Mouse (Mus musculus): Measurements from ENCODE around the gene Syt14. TPM values are rescaled to one million over a fixed set of nuclear protein-coding genes. Genes with fewer than 3 reads are reported as not detected.

Syt14 gene
- 4.2 and 4.3 TPM in 2 replicates for polyA plus RNA-seq (2016; fragmentation: Nextera tagmentation; extraction: Ambion mirVana)

DNA sequence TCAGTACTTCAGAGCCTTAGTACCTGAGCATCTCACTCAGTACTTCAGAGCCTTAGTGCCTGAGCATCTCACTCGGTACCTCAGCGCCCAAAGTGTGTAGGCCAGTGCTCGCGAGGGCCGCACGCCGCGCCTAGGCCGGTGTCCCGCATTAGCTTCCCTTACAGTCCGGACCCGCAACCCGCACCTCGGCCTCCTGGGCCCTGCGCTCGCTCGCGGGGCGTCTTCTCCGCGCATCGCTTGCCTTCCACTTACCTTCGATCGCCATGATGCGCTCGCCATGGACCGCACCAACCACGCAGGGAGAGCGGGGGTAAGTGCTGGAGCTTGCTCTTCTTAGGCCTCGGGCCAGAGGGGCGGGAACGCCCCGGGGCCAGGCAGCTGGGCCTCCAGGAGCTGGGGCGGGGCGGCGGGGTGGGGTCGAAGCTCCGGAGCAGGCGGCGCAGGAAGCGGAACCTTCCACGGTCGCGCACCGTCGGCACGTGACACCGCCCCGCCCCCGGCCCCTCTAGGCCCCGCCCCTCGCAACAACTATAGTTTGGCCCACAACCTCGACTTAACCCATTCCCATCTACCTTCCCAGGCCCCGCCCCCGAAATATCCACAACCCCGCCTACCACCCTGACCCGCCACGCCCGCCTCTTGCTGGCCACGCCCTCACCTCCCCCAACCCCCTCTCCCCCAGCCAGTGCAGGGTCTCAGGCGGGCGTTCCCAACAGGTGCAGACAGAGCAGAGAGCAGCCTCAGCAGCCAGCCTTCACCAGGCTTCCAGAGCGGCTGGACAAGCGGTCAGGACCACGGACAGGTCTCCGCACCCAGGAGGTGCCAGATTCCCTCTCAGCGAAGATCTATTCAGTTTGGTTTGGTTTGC is at the start of gene Syt14:
Gene Syt14, minus strand, starts transcription at position 405 of the 868 bp plus-strand sequence.
- H3K36me3 ChIP-seq (replicated peaks), result no peaks in the 10 kb centered on the region
- H3K9me3 ChIP-seq, result no peaks in the 10 kb centered on the region
- peak within 1 kb of the TSS; percentile 88 for H3K4me3 ChIP-seq
- peaks cover 22% of the 10 kb centered on the region for H3K4me1 ChIP-seq
- peak; percentile 95 for DNase-seq (ENCODE audit: low spot score)
- H3K27me3 ChIP-seq (replicated peaks; ENCODE audit: low read depth, poor library complexity, severe bottlenecking), result peaks cover 8% of the 10 kb centered on the region; the same call in 1 of the 2 replicates
- H3K27ac ChIP-seq (replicated peaks), result peak within 1 kb of the TSS; percentile 85
- WGBS, result under 1% methylated on average over 67 of the region's 67 CpGs

DNA sequence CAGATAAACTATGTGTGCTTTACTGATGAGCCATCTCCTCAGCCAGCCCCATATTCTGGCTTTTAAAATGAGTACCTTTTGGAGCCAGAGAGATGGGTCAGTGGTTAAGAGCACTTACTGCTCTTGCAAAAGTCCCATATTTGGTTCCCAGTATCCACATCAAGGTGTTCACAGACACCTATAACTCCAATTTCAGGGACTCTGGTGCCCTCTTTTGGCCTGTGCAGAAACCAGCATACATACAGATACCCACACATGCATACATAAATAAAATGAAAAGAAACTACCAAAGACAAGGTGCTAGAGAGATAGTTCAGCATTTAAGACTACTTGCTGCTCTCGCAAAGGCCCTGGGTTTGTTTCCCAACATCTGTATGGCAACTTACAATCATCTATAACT is 48.4 kb upstream of the Syt14 start:
- H3K27me3 ChIP-seq (replicated peaks; ENCODE audit: low read depth, poor library complexity, severe bottlenecking), result no peaks in the 10 kb centered on the region
- H3K36me3 ChIP-seq (replicated peaks), result no peaks in the 10 kb centered on the region
- H3K4me1 ChIP-seq, result peaks cover 23% of the 10 kb centered on the region
- H3K27ac ChIP-seq (replicated peaks), result no peak overlapping the region
- no peak for DNase-seq (ENCODE audit: low spot score)
- 89% methylated on average over 1 of the region's 1 CpGs for WGBS
- H3K9me3 ChIP-seq, result no peaks in the 10 kb centered on the region
- no peak overlapping the region for H3K4me3 ChIP-seq

DNA sequence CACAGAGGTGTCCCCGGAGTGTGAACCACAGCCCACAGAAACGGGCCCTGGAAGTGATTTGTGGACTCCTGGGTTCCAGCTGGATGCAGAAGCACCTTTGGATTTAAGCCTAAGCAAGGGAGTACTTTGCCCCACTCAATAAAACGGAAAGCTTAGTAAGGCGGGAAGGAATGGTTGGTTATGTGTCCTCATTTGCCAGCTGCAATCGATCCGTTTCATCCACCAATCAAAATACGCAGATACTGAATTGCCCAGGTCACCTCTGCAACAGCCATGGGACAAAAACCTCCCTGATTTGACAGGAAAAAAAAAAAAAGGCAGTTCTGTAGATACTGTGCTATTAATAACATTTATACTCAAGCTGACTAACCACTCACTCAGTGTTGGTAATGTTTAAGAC is 47.5 kb upstream of the Syt14 start:
- 77% methylated on average over 7 of the region's 7 CpGs for WGBS
- Histone ChIP-seq H3K9me3 (no peaks in the 10 kb centered on the region), H3K27ac (replicated peaks) (no peak overlapping the region), H3K27me3 (replicated peaks; ENCODE audit: low read depth, poor library complexity, severe bottlenecking) (no peaks in the 10 kb centered on the region), H3K36me3 (replicated peaks) (no peaks in the 10 kb centered on the region), H3K4me1 (peaks cover 23% of the 10 kb centered on the region), H3K4me3 (no peak overlapping the region)
- DNase-seq (ENCODE audit: low spot score), result no peak

DNA sequence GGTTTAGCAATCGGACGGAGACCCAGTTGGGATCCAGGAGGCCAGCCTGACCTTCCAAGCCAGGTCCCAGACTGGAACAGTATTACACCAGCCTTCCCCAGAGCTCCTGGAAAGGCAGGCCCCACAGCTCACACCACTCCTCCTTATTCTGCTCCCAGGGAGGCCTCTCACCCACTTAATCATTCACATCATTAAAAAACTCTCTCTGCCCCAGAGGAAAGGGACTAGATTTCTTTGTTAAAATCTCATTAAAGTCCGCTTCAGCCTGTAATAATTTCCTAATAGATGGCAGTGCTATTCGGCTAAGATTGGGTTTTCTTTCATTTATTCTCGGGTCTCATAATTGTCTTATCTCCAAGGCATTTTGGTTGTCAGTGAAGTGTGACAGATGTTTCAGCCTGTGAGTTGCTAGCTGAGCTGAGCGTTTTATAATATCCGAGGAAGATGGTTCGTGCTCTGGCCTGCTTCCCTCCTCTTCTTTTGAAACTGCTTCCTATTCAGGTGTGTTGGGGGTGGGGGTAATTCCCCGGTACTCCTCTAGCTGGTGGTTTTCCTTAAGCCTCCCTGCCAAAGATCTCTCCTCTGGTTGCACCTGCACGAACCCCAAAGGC is 46.8 kb upstream of the Syt14 start:
- H3K9me3 ChIP-seq, result no peaks in the 10 kb centered on the region
- no peak overlapping the region for H3K27ac ChIP-seq (replicated peaks)
- 55% methylated on average over 10 of the region's 10 CpGs for WGBS
- no peaks in the 10 kb centered on the region for H3K36me3 ChIP-seq (replicated peaks)
- H3K4me3 ChIP-seq, result no peak overlapping the region
- DNase-seq (ENCODE audit: low spot score), result no peak
- peaks cover 21% of the 10 kb centered on the region for H3K4me1 ChIP-seq
- no peaks in the 10 kb centered on the region for H3K27me3 ChIP-seq (replicated peaks; ENCODE audit: low read depth, poor library complexity, severe bottlenecking)

DNA sequence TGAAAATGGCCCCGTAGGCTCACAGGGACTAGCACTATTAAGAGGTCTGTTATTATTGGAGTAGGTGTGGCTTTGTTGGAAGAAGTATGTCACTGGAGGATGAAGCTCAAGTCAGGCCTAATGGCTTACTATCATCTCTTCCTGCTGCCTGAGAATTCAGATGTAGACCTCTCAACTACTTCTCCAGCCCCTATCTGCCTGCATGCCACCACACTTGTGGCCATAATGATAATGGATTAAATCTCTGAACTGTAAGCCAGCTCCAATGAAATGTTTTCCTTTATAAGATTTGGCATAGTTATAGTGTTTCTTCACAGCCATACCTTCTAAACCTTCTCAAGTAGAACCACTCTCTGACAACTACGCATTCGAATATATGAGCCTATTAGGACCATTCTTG is 27.0 kb upstream of the Syt14 start:
- Histone ChIP-seq H3K27ac (replicated peaks) (no peak overlapping the region), H3K27me3 (replicated peaks; ENCODE audit: low read depth, poor library complexity, severe bottlenecking) (no peaks in the 10 kb centered on the region), H3K9me3 (no peaks in the 10 kb centered on the region), H3K4me3 (no peak overlapping the region), H3K36me3 (replicated peaks) (no peaks in the 10 kb centered on the region), H3K4me1 (no peaks in the 10 kb centered on the region)
- no peak for DNase-seq (ENCODE audit: low spot score)
- 88% methylated on average over 3 of the region's 3 CpGs for WGBS

DNA sequence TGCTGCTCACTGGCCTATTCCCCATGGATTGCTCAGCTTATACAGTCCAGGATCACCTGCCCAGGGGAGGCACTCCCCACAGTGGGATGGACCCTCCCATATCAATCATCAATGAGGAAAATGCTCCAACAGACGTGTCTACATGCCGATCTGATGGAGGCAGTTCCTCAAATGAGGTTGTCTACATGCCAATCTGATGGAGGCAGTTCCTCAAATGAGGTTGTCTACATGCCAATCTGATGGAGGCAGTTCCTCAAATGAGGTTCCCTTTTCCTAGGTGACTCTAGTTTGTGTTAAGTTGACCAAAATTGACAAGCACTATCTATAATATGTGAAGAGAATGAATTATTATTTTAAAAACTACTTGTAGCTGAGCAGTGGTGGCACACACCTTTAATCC is 24.6 kb upstream of the Syt14 start:
- H3K9me3 ChIP-seq, result no peaks in the 10 kb centered on the region
- no peak overlapping the region for H3K27ac ChIP-seq (replicated peaks)
- no peak overlapping the region for H3K4me3 ChIP-seq
- no peaks in the 10 kb centered on the region for H3K27me3 ChIP-seq (replicated peaks; ENCODE audit: low read depth, poor library complexity, severe bottlenecking)
- WGBS, result 89% methylated on average over 2 of the region's 2 CpGs
- H3K4me1 ChIP-seq, result no peaks in the 10 kb centered on the region
- no peaks in the 10 kb centered on the region for H3K36me3 ChIP-seq (replicated peaks)
- DNase-seq (ENCODE audit: low spot score), result no peak

DNA sequence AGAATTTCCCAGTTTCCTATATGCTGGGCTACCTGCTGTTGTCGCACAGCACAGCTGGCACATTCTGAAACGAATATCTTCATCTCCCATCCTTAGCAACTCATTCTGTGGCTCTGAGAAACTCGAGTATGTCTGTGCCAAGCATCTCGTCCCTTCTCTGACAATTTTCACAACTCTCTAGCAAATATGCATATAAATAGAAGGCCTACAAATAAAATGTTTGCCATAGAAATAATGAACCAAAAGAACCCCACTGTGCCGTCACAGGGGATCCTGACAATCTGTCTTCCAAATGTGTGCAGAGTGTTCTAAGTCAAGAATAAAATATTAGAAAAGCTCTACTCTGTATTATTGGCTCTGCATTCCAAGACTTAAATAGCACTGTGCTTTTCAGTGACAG is 24.0 kb upstream of the Syt14 start:
- no peaks in the 10 kb centered on the region for H3K9me3 ChIP-seq
- no peak overlapping the region for H3K4me3 ChIP-seq
- DNase-seq (ENCODE audit: low spot score), result no peak
- 79% methylated on average over 5 of the region's 5 CpGs for WGBS
- no peaks in the 10 kb centered on the region for H3K27me3 ChIP-seq (replicated peaks; ENCODE audit: low read depth, poor library complexity, severe bottlenecking)
- peaks cover 3% of the 10 kb centered on the region; the same call in 1 of the 2 replicates for H3K4me1 ChIP-seq
- no peak overlapping the region for H3K27ac ChIP-seq (replicated peaks)
- H3K36me3 ChIP-seq (replicated peaks), result no peaks in the 10 kb centered on the region

DNA sequence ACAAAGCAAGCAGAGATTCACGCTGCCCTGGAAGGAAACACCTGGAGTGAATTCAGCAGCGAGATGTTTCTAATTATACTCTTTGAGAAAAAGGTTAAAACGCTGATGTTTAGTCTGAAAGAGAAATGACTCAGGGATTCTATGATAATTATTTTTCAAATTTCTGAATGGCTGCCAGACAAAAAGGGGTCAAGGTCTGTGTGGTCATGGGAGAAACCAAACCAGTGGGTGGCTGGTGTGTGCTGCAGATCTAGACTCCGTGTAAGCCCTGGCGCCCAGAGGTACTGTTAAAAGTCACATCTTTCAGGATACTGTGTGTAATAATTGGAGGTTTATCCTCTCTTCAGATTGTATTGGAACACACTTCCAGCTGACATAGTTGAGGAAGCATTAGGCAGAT is 18.8 kb upstream of the Syt14 start:
- Histone ChIP-seq H3K27me3 (replicated peaks; ENCODE audit: low read depth, poor library complexity, severe bottlenecking) (no peaks in the 10 kb centered on the region), H3K4me1 (peaks cover 9% of the 10 kb centered on the region), H3K9me3 (no peaks in the 10 kb centered on the region), H3K27ac (replicated peaks) (no peak overlapping the region), H3K4me3 (no peak overlapping the region), H3K36me3 (replicated peaks) (no peaks in the 10 kb centered on the region)
- no peak for DNase-seq (ENCODE audit: low spot score)
- WGBS, result 67% methylated on average over 5 of the region's 5 CpGs

DNA sequence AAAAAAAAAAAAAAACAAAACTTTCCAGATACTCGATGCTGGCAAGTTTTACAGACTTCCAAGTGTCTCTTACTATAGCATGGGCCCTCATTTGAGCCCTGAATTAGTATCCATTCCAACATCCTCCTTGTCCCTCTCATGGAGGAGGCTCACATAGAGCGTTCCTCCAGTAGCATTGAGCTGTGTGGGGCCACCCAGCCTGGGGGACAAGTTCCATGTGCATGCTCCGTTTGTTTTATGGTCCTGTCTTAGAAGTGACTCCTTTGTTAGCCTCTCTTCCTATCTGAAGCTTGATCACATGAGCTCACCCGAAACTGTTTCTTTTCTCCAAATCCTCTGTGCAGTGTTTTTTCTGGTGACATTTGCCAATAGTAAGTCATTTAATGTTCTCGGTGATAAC is 17.5 kb upstream of the Syt14 start:
- WGBS, result 81% methylated on average over 5 of the region's 5 CpGs
- H3K36me3 ChIP-seq (replicated peaks), result no peaks in the 10 kb centered on the region
- peaks cover 9% of the 10 kb centered on the region for H3K4me1 ChIP-seq
- no peaks in the 10 kb centered on the region for H3K9me3 ChIP-seq
- no peak overlapping the region for H3K4me3 ChIP-seq
- H3K27me3 ChIP-seq (replicated peaks; ENCODE audit: low read depth, poor library complexity, severe bottlenecking), result no peaks in the 10 kb centered on the region
- no peak for DNase-seq (ENCODE audit: low spot score)
- no peak overlapping the region for H3K27ac ChIP-seq (replicated peaks)

DNA sequence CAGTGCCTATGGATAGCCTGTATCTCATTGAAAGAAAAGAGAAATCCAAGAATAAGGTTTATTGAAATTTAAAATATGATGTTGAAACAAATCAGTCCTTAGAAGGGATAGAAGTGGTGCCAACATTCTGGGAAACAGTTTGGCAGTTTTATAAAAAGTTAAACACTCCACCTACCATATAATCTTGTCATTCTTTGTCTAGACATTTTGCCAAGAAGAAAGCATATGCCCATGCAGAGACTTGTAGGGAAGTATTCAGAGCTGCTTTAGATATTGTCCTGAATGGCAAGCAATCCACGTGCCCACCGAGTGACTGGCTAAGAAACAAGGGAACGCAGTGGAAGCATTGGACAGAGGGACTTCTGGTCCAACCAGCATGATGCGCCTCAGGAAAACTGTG is 12.0 kb upstream of the Syt14 start:
- DNase-seq (ENCODE audit: low spot score), result no peak
- Histone ChIP-seq H3K9me3 (no peaks in the 10 kb centered on the region), H3K4me1 (no peaks in the 10 kb centered on the region), H3K27me3 (replicated peaks; ENCODE audit: low read depth, poor library complexity, severe bottlenecking) (no peaks in the 10 kb centered on the region), H3K27ac (replicated peaks) (no peak overlapping the region), H3K4me3 (no peak overlapping the region), H3K36me3 (replicated peaks) (no peaks in the 10 kb centered on the region)
- WGBS, result 88% methylated on average over 4 of the region's 4 CpGs

DNA sequence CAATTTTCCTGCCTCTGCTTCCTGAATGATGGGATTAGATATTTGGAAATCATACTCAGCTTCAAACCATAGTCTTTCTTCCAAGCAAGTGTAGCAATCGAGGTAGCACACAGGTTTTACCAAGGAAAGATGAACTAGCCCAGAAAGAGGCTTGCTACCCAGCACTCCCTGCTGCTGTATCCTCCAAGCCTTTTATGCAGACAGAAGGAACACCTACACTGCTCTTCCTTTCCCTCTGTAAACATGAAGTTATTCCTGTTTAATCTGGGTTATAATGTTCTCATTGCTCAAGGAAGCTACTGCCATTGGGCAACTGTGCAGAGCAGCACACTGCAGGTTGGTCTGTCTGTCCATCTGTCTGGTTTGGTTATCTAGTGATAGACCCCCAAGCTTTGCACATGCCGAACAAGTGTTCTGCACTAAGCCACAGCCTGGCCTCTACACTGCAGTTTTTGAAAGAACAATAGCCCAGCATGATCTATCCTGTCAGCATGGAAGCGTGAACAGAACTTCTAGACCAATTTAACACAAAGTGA is 7.3 kb upstream of the Syt14 start:
- 69% methylated on average over 3 of the region's 3 CpGs for WGBS
- no peaks in the 10 kb centered on the region for H3K36me3 ChIP-seq (replicated peaks)
- no peaks in the 10 kb centered on the region for H3K9me3 ChIP-seq
- H3K4me1 ChIP-seq, result no peaks in the 10 kb centered on the region
- no peak overlapping the region for H3K4me3 ChIP-seq
- no peaks in the 10 kb centered on the region for H3K27me3 ChIP-seq (replicated peaks; ENCODE audit: low read depth, poor library complexity, severe bottlenecking)
- no peak for DNase-seq (ENCODE audit: low spot score)
- H3K27ac ChIP-seq (replicated peaks), result no peak overlapping the region

DNA sequence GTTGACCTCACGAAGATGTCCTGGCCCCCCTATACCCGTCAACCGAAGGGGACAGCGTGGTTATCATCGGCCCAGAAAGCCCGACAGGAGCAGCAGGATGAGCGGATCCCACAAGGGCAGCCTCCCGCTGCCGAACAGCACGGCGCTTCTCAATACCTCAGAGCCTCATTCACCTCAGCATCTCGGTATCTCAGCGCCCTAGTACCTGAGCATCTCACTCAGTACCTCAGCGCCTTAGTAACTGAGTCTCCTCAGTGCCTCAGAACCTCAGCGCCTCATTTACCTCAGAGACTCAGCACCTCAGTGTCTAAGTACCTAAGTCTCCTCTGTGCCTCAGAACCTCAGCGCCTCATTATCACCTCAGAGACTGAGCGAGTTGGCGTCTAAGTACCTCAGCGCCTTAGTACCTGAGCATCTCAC is 614 bp downstream of the Syt14 start:
- peaks cover 8% of the 10 kb centered on the region; the same call in 1 of the 2 replicates for H3K27me3 ChIP-seq (replicated peaks; ENCODE audit: low read depth, poor library complexity, severe bottlenecking)
- DNase-seq (ENCODE audit: low spot score), result no peak
- H3K4me1 ChIP-seq, result peaks cover 22% of the 10 kb centered on the region
- 2% methylated on average over 19 of the region's 19 CpGs for WGBS
- no peaks in the 10 kb centered on the region for H3K36me3 ChIP-seq (replicated peaks)
- H3K27ac ChIP-seq (replicated peaks), result peak overlapping the region; percentile 85
- H3K9me3 ChIP-seq, result no peaks in the 10 kb centered on the region
- peak overlapping the region; percentile 88 for H3K4me3 ChIP-seq

DNA sequence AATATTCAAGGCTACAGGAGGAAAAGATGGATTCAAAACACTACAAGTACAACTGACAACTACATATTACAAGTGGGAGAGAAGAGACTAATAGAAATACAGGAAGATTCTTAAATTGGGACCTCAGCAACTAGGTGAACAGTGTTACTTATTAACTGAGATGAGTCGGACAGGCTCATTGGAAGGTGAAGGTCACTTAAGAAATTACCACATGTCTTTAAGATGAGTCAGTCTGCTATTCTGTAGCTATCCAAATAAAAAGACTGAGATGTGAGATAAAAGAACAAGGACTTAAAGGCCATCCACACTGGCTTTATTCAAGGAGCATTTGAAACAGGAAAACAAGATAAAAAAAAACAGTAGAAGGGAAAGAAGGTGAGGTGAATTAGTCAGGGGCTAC is 11.3 kb downstream of the Syt14 start:
- no peaks in the 10 kb centered on the region for H3K36me3 ChIP-seq (replicated peaks)
- H3K4me1 ChIP-seq, result no peaks in the 10 kb centered on the region
- DNase-seq (ENCODE audit: low spot score), result no peak
- no peak overlapping the region for H3K4me3 ChIP-seq
- H3K27me3 ChIP-seq (replicated peaks; ENCODE audit: low read depth, poor library complexity, severe bottlenecking), result no peaks in the 10 kb centered on the region
- H3K27ac ChIP-seq (replicated peaks), result no peak overlapping the region
- no peaks in the 10 kb centered on the region for H3K9me3 ChIP-seq
- WGBS, result 79% methylated on average over 1 of the region's 1 CpGs
